Mouse (Mus musculus): ENCODE measurements around the gene Patl2. TPM values are rescaled to one million over a fixed set of nuclear protein-coding genes. Genes with fewer than 3 reads are reported as not detected.

Patl2 gene
- polyA plus RNA-seq, 1 experiment from 2014 or later: 0.15 TPM

DNA sequence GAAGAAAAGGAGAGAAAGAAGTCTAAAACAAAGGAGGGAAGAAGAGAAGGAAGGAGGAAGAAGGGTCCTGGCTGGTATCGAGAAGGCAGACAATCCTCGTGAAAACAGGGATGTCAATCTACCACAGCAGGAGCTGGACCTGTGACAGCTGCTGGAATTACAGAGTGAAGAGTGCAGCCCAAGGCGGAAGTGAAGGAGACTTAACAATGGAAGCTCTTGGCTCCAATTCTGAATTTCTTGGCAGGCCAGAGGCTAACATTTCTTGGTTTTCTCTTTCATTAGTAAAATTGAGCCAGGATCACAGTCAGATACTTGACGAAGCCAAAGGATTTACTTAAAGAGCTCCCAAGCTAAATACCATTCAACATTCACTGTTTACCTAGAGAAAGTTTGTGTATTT, 99.5 kb downstream of the Patl2 start:
- no peak overlapping the region for H3K4me2 ChIP-seq
- H3K9ac ChIP-seq (ENCODE audit: low read depth, low read length): no peak overlapping the region
- H3K27ac ChIP-seq (ENCODE audit: low read depth, low read length): no peak overlapping the region
- no peak overlapping the region for H3K4me3 ChIP-seq (ENCODE audit: low read depth, low read length)
- WGBS: 83% methylated on average over 4 of the region's 4 CpGs
- H3K9me3 ChIP-seq (ENCODE audit: control insufficient read depth, low read length): no peaks in the 10 kb centered on the region
- DNase-seq (ENCODE audit: low spot score): no peak
- H3K36me3 ChIP-seq (ENCODE audit: control insufficient read depth, insufficient read depth, low read length): peaks cover 15% of the 10 kb centered on the region; the same call in 1 of the 2 replicates
- ATAC-seq (replicated peaks; ENCODE audit: low FRiP score): no peak
- H3K27me3 ChIP-seq (replicated peaks; ENCODE audit: control insufficient read depth, insufficient read depth, low read length): no peaks in the 10 kb centered on the region
- H3K4me1 ChIP-seq (replicated peaks; ENCODE audit: control insufficient read depth, insufficient read depth, low read length): 0 out of 2 replicates have a peak, but pooled peaks cover 3% of the 10 kb centered on the region

DNA sequence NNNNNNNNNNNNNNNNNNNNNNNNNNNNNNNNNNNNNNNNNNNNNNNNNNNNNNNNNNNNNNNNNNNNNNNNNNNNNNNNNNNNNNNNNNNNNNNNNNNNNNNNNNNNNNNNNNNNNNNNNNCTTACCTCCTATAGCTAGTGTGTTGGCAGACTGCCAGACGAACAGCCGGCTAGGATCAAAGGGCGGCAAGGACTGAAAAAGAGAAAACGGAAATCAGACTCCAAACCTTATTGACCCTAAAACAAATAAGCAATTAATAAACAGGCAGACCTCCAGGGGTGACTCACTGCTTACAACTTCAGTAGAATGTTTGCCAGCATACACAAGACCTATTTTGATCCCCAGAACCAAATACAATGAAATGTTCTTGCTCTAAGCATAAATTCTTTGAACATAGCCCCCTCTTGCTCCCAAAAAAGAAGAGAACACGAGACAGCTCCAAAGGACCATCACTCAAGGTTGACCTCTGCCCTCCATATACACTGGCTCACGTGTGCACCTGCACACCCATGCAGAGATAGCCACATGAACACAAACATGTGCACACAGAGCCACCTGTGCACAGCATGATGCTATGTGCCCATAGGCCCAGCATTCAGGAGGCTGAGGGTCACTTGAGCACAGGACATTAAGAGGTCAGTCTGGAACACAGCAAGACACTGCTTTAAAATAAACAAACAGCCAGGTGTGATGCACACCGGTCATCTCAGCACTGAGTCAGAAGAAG, 104.1 kb downstream of the Patl2 start:
- Histone ChIP-seq H3K4me3 (ENCODE audit: low read depth, low read length) (no peak overlapping the region), H3K36me3 (ENCODE audit: control insufficient read depth, insufficient read depth, low read length) (peaks cover 14% of the 10 kb centered on the region; the same call in 1 of the 2 replicates), H3K27me3 (replicated peaks; ENCODE audit: control insufficient read depth, insufficient read depth, low read length) (no peaks in the 10 kb centered on the region), H3K9ac (ENCODE audit: low read depth, low read length) (no peak overlapping the region), H3K4me2 (no peak overlapping the region), H3K4me1 (replicated peaks; ENCODE audit: control insufficient read depth, insufficient read depth, low read length) (0 out of 2 replicates have a peak, but pooled peaks cover 3% of the 10 kb centered on the region), H3K9me3 (ENCODE audit: control insufficient read depth, low read length) (no peaks in the 10 kb centered on the region), H3K27ac (ENCODE audit: low read depth, low read length) (no peak overlapping the region)
- 75% methylated on average over 7 of the region's 7 CpGs for WGBS
- ATAC-seq (replicated peaks; ENCODE audit: low FRiP score) (peak; percentile 49), DNase-seq (ENCODE audit: low spot score) (no peak)

Other genes starting within 250 kb of the Patl2 start
- 42.1 and 42.6 TPM in 2 replicates for gene Ctdspl2, start 230.2 kb downstream of the Patl2 start, polyA plus RNA-seq (2014; fragmentation: Nextera tagmentation; extraction: Ambion mirVana)
- gene Mageb3, start 230.1 kb downstream of the Patl2 start, polyA plus RNA-seq (2014; fragmentation: Nextera tagmentation; extraction: Ambion mirVana): 0.10 TPM in 2 replicates
- 17.9 and 18.3 TPM in 2 replicates for gene Eif3j1, start 157.6 kb downstream of the Patl2 start, polyA plus RNA-seq (2014; fragmentation: Nextera tagmentation; extraction: Ambion mirVana)
- 9.3 and 9.8 TPM in 2 replicates for gene Spg11, start 67.8 kb downstream of the Patl2 start, polyA plus RNA-seq (2014; fragmentation: Nextera tagmentation; extraction: Ambion mirVana)
- gene B2m, start 38.5 kb downstream of the Patl2 start, polyA plus RNA-seq (2014; fragmentation: Nextera tagmentation; extraction: Ambion mirVana): 311 and 321 TPM in 2 replicates
- gene Trim69, start 25.5 kb downstream of the Patl2 start, polyA plus RNA-seq (2014; fragmentation: Nextera tagmentation; extraction: Ambion mirVana): 0.17 TPM in 1 of 2 replicates, not detected in the other
- not detected in 2 replicates for gene Terb2, start 83 bp upstream of the Patl2 start, polyA plus RNA-seq (2014; fragmentation: Nextera tagmentation; extraction: Ambion mirVana)
- 172 and 180 TPM in 2 replicates for gene Sord, start 48.6 kb upstream of the Patl2 start, polyA plus RNA-seq (2014; fragmentation: Nextera tagmentation; extraction: Ambion mirVana)
- gene Duox2, start 112.3 kb upstream of the Patl2 start, polyA plus RNA-seq (2014; fragmentation: Nextera tagmentation; extraction: Ambion mirVana): not detected in 2 replicates
- 0.12 TPM in 1 of 2 replicates, not detected in the other for gene Duoxa2, start 112.7 kb upstream of the Patl2 start, polyA plus RNA-seq (2014; fragmentation: Nextera tagmentation; extraction: Ambion mirVana)
- gene Duoxa1, start 127.5 kb upstream of the Patl2 start, polyA plus RNA-seq (2014; fragmentation: Nextera tagmentation; extraction: Ambion mirVana): not detected in 2 replicates
- gene Duox1, start 129.5 kb upstream of the Patl2 start, polyA plus RNA-seq (2014; fragmentation: Nextera tagmentation; extraction: Ambion mirVana): 0.10 TPM in 1 of 2 replicates, not detected in the other
- 2.5 TPM in 2 replicates for gene Shf, start 183.0 kb upstream of the Patl2 start, polyA plus RNA-seq (2014; fragmentation: Nextera tagmentation; extraction: Ambion mirVana)
- gene Slc28a2, start 240.3 kb upstream of the Patl2 start, polyA plus RNA-seq (2014; fragmentation: Nextera tagmentation; extraction: Ambion mirVana): 0.29 and 0.35 TPM in 2 replicates